Mouse (Mus musculus) thymus, postnatal 25 days (tissue): ENCODE measurements around the gene Rnasel.
"Not testable (repeated sequence)": the region's sequence is repeated elsewhere in the genome, so short reads cannot be mapped to it uniquely, and the experiment has no call there.

ENCODE experiments used
- DNase-seq: peaks from one replicate; pipeline ENCODE4 v3.0.0; 2022

Rnasel gene

DNA sequence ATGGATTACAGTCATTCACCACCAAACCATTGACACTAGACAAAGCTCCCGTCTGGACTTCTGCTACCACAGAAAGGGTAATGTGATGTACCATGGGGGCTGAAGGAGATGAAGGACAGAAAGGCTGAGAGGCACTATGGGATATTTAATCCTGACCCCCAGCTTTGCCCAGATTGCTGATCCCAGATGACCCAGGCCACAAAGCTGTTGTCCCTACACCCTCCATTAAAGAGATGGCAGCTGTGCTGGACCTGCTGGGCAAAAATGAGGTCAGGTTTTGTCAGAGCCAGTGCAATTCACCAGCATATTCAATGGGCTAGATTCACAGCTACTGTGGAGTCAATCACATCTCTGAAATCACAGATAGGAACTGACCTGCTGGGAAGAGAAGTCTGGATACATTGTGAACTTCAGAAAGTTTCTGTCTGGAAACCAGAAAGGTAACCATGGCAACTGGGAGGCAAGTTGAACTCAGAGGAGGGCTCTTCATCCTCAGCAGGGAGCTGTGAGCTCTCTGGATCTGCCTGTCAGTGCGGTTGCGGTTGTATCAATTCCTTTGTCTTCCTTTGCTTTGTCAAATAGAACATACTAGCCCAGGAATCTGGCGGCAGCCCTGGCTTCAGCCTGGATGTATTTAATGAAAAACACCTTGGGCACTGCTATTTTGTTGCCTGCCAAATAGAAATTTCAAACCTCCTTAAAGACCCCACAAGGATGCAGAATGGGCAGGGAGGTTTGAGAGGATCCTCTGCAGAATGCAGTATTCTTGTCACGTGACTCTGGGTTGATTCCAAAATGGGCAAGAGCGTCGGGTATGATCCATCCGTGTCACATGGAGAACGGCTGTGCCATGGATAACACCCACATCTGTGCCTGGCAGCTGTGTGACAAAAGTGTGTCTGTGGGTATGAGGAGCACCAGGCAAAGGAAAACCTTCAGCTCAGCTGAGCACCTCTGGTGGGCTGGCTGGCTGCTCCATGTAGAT, 11.8 kb upstream of the Rnasel start:
- no peak for DNase-seq

DNA sequence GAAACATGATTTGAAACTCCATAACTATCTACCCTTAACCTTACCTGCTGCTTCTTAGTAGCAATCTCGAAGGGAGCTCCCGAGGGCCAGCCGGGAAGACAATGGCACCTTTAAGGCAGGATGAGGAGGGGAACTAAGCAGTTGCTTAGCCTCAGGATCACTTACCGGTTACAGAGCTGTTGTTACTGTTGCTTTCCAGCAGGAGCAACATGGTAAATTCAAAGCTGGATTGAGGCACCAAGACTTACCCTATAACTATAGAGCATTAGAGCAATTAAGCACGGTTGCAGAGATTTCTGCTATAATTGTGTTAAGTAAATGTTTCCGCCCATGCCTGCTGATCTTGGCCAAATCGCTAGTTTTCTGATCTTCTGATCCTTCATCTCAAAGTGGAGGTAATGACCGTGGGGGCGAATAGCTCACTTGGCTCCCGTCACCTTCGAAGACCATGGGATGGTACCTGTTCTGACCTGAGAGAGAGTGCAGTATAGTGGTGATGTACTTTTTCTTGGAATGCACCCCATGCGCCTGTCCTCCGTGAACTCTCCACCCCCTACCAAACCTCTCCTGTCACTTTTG, 9.7 kb upstream of the Rnasel start:
- DNase-seq, result no peak

DNA sequence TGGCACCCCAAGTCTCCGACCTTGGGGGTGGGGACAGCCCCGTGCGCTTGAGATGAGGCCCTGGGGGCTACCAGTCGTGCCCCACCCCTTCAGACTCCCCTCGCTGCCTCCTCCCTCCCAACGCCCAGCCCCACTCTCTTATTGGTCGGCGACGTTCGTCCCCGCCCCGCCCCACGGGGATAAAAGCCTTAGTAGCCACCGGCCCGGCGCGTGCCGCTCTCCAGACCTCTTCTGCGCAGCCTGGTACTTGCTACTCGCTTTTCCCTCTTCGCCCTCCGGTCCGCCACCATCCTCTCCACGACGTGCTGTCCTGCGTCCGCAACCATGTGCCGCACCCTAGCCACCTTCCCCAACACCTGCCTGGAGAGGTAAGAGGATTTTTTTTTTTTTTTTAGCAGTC, 9.1 kb upstream of the Rnasel start, which contains the start of gene Rgs16:
Gene Rgs16 (plus strand): TSS at position 205 of the 400 bp plus-strand sequence.
- peak; percentile 76 for DNase-seq

DNA sequence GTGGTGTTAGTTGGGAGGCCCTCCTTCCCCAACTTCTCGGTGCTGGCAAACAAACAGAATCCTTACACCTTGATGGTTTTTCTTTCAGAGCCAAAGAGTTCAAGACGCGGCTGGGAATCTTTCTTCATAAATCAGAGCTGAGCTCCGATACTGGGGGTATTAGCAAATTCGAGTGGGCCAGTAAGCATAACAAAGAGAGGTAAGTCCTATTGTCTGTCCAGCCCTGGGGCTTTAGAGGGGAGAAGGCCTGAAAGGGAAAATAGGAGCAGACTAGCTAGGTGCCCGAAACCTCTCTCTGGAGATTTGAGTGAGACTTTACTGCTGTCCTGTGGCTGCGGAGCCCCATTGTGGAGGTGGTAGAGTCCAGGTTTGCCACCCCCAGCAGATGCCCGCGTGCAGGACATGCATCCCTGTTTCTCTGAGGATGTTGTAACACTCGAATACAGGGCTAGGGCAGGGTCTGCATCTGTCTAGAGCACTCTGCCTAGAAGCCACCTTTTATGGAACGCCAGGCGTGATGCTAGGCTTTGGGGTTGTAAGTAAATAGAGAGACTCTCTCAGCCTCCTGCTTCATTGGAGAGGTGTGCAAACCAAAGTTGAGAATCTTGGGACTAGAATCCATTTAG, 8.3 kb upstream of the Rnasel start:
- DNase-seq, result no peak

DNA sequence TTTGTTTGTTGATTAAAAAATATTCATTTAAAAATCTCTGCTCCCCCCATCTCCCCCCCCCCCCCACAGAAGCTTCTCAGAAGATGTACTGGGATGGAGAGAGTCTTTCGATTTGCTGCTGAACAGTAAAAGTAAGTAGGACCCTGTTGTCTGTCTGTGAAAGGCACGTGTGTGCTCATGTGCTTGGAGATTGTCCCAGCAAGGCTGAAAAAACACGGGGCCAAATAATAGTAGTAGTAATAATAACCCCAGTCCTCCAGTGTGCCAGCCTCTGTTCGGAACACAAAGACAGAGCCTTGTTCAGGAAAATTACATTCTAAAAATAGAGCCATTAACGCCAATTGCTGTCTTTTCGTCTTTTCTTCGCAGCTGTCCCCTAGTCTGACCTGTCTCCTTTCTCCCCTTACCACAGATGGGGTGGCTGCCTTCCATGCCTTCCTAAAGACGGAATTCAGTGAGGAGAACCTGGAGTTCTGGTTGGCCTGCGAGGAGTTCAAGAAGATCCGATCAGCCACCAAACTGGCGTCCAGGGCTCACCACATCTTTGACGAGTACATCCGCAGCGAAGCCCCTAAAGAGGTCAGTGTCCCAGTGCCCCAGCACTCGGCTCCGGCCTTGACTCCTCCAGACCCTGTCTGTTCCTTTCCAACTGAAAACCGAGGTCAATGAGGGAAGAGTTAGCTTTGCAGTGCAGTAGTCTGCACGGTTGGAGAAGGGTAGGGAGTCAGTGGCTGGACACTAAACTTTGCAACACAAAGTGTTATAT, 7.5 kb upstream of the Rnasel start:
- DNase-seq, result no peak

DNA sequence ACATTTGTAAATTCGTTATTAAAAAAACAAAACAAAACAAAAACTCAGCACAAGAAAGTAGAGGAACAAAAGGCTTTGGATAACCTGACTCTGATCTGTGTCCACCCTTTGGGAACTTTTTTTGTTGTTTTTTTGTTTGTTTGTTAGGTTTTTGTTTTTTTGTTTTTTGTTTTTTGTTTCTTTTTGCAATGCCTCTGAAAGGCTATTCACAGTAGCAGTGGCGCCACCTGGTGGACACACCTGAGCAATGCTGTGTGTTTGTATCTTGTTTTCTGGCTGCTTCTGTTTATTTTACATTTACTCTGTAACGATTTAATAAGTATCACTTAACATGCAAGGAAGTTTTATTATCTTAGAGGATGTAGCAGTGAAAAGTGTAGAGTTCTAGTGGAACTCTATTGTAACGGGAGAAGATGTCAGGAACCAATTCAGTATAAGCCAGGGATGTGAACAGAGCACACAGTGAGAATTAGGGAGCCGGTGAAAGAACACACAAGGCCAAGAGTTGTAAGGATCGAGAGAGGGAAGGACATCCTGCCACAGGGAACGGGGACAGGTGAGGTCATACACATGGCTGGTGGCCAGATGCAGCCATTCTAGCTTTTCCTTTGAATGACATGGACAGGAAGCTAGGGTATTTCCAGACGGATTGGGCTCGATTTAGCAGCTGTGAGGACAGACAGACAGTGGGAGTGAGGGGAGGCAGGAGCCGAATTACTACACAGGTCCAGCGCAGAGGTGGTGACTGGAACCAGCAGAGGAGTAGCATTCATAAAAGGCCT, 6.7 kb upstream of the Rnasel start:
- peak; percentile 76 for DNase-seq

DNA sequence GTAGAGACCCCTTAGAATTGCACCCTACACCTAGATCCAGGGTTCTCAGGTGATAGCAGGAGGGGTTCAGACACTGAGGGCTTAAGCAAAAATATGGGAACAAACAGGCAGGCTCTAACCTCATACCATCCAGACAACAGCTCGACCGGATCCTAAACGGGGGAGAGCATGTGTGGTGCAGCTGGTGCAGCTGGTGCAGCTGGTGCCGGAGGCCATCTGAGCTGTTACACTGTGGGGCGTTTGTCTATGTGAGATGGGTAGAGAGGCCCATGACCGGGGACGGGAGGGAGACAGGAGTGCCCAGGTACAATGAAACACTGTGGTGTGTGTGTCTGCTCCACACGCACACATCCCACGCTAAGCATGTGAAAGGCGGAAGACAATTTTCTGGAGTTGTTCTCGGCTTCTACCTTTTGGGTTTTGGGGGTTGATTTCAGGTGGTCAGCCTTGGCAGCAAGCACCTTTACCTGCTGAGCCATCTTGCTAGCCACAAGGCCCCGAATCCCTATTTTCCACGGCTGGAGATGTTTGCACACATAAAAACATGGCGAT, 3.0 kb upstream of the Rnasel start:
- DNase-seq, result no peak

DNA sequence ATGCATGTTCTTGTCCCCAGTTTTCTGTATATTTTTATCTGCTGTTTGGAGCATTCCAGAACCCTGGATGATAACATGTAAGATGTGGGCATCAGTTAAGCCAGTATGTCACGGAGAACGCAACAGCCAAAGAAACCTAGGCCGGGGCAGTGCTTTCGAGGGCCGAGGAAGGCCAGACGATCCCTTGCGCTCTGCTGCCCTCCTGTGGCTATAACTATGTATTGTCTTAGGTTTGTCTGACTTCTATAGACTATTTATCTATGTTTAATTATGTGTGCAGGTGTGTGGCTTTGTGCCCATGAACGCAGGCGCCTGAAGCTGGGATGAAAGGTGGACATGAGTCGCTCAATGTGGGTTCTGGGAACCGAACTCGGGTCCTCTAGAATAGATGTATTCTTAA, 2.5 kb upstream of the Rnasel start:
- DNase-seq, result peak; percentile 79

DNA sequence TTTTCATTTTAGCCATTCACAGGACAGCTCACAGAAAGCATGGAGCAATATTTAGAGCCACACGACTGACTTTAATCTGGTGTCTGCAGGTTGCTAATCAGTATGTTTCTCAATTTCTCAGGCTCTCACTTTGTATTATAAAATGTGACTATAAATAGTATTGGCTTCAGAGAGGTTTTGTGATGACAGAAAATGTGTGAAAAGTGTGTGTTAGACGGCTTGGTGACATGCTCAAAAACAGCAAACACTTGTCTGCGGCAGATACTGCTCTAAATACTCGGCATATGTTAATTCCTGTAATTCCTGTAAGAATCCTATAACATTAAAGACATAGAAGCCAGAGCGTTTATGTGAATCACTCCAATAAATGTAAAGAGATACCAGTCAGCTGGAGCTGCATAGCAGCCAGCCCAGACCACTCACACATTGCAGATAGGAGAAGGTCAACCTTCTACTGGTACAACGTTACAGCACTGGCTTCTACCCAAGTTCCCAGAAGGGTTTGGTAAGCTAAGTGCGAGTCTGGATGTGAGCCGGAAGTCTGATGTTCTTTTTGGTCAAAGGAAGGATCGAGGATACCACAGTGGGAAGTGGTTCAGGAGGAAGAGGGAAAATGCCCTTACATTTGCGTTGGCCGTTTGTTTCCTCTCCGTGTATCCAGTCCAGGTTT, 1.2 kb upstream of the Rnasel start:
- DNase-seq, result no peak

DNA sequence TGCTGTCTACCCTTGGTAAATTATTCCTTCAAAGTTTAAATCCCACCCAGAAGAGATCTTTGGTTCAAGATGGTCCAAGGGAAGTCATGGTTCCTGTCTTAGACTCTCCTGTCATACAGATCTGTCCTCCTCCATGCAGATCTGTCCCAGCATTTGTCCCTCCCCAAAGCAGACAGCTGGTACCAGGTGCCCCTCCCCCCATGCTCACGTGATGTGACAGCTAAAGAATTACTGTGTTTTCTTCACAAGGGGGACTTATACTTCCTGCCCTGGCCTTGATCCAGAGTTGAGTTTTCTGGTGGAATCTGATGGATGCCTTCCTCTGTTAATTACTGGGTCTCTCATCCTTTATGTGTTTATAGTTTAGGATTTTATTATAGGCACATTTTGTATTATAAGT, 677 bp upstream of the Rnasel start:
- DNase-seq, result peak; percentile 71

DNA sequence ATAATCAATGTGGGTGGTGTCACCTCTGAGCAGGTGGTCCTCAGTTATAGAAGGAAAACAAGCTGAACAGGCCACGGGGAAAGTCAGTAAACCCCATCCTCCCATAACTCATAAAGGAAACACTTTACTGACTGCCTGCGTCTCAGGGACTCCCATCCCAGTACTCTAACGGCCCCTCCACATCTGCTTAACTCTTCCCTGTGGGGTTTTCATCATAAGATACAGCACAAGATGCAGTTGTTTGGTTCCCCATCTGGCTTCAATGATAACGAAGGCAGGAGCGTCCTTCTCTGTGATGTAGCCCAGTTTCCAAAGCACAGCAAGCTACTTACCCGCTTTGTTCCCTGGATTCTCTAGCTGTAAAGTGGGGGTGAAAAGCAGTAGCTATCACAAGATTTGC, 828 bp downstream of the Rnasel start:
- DNase-seq, result no peak

DNA sequence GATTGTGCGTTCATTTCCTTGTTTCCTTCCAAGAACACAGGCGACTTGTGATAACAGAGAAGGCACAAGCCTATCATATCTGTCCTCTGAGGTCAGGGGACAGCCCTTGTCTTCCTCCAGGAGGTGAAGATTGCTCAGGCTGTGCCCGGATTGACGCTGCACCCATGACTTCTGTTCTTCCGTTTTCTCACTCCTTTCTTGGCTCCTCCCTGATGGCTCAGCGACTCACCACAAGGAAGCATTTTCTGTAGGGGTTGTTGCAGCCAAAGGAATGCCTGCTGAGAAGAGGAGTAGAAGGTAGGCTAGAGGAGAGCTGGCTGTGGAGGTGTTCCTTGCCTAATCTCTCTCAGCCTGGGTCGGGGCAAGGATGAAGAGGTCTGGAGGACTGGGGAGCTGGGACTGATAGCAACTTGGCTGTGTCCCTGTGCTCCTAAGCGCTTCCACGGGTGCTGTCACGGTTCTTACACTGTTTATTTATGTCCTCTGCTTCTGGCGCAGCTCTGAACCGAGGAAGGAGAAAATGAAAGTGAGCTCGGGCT, 2.6 kb downstream of the Rnasel start:
- peak; percentile 60 for DNase-seq

DNA sequence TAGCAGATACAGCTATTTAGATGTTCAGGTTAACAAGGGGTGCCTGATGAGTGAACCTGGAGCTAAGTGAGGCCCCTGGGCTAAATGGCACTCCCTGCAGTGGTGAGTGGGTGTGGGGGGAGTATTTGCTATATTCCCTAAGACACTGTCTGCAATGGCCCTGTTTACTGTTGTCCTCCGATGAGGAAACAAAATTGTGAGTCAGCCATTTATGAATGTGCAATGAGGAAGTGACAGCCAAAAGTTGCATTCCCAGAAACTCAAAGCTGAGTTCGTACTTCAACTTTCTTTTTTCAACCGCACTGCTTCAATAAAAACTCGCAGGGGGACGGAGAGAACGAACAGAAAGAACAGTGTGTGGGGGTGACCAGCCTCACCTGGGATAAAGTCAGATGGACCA, 3.3 kb downstream of the Rnasel start:
- DNase-seq, result no peak

DNA sequence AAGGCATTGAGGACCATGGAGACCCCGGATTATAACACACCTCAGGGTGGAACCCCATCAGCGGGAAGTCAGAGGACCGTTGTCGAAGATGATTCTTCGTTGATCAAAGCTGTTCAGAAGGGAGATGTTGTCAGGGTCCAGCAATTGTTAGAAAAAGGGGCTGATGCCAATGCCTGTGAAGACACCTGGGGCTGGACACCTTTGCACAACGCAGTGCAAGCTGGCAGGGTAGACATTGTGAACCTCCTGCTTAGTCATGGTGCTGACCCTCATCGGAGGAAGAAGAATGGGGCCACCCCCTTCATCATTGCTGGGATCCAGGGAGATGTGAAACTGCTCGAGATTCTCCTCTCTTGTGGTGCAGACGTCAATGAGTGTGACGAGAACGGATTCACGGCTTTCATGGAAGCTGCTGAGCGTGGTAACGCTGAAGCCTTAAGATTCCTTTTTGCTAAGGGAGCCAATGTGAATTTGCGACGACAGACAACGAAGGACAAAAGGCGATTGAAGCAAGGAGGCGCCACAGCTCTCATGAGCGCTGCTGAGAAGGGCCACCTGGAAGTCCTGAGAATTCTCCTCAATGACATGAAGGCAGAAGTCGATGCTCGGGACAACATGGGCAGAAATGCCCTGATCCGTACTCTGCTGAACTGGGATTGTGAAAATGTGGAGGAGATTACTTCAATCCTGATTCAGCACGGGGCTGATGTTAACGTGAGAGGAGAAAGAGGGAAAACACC, 4.7 kb downstream of the Rnasel start:
- DNase-seq, result no peak

DNA sequence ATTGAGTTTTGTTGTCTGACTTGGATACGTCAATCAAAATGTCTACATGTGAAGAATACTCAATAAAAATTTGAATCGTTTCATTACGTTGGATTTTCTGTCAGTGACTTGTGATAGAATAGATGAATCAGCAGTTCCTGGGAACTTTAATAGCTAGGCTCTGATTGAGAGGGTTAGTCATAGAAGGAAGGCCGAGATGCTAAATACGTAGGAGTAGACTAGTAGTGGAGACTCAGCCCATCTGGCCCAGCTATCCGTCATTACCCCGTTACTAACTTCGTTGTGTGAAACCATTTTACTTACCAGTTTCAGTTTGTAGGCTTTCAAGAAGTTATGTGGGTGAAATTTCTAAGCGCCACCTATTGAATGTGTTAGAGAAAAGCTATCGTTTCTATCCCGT, 14.9 kb downstream of the Rnasel start:
- no peak for DNase-seq

DNA sequence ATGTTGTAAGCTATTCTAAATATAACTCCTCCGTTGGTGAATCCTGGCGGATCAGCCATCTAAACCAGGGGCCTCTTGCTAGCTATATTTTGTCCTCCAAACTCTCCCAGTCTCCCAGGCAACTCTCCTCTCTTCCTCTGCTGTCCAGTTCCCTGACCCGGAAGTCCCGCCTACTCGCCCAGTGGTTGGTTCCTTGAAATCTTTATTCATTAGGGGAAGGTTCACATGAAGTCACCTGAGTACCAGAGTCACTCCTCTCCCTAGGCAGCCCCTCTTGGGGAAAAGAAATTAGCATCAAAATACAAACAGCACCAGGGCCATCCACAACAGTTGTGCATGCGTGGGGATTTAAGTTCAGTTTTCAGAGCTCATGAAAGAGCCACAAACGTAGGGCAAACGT, 17.1 kb downstream of the Rnasel start:
- DNase-seq, result no peak

DNA sequence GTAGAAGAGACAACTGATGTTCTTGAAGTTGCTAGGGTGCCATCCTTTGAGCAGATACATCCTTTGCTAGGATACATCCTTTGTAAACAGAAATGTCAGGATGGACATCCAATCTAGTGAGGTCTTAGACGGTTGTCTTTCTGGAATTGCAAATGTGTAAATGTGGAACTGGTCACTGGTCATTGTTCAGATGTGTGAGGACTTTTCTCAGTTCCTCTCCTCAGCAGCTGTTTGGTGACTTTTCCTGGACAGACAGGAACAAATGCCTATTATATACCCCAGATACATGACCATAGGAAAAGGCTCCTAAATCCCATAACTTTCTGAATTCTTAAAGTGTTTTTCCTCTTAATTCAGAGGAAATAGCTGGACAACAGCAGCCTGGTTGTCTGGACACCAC, 18.1 kb downstream of the Rnasel start:
- no peak for DNase-seq

DNA sequence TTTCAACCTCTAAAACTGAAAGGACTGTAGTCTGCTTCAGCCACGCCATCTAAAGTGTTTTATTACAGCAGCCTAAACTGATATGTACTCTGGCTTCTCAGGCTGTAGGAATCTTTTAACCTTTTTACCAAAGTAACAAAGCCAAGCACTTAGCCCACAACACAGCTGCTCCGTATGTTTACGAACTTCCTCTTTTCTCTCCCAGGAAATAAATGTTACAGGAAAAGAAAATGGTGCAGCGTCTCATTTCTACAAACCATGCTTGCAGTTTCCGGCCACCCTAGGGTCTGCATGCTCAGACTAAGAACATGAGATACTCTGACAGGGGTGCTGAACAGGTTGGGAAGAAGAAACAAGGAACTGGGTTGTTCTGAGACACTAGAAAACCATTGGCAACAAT, 19.2 kb downstream of the Rnasel start:
- DNase-seq, result no peak

DNA sequence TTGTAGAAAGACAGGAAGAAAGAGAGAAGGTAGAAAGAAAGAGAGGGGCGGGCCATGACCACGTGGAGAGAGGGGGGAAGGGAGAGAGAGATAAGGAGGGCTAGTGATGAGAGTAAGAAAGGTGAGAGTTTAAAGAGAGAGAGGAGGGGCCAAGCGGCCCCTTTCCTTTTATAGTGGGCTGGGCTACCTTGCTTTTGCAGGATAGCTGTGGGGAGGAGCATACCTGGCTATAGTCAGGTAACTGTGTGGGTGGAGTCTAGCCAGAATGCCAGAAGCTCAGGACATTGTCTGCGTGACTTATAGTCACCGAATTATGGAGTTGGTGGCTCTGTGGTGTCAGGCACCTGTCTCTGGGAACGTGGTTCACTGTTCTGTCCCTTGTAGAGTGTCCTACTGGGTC, 20.3 kb downstream of the Rnasel start:
- not testable (repeated sequence) for DNase-seq
